Mouse (Mus musculus) hematopoietic multipotent progenitor cell, adult 10-12 weeks (in vitro differentiated cells): Measurements from ENCODE around the gene Obox6. TPM values are rescaled to one million over a fixed set of nuclear protein-coding genes. Genes with fewer than 3 reads are reported as not detected.

Experiments used
- polyA plus RNA-seq: library from polyadenylated mRNA; stranded (reverse); fragments of >175 nt; gene quantifications from 2 replicates; pipeline ENCODE4 v1.2.3, GENCODE M21; 2012; ENCODE audit warnings: low replicate concordance

The Obox6 gene
- polyA plus RNA-seq: not detected in 2 replicates

DNA sequence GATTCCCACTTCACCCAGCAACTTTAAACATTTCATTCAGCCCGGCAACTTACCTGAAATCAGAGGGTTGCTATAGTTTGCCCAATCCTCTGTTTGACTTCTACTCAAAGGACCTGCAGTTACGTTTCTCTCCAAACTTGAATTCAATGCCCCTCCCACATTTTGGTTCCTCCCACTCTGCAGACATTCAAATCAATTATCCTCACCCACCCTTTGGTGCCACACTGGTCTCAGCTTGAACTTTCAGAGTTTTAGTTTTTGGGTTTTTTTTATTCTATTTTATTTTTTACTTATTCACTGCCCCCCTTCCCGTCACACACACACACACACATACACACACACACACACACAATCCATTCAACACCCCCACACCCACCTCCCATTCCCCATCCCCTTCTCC is at the start of gene Obox6:
TSS of gene Obox6 (minus strand) at position 101 of the 400 bp plus-strand sequence.

DNA sequence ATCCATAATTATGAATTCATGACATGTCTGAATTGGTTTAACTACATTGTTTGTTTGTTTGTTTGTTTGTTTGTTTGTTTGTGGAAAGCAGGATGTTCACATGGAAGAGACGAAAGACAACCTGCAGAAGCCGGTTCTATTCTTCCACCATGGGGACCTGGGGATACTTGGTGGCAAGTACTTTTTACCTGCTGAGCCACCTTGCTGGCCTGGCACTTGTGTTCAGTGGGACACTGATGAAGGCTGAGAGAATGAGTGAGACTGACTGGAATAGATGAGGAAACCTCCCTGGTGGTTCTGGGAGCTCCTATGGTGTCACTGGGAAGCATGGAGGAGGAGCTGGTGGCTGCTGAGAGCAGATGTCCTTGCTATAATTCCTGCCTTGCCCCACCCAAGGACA is 42.8 kb upstream of the Obox6 start, which contains the start of gene Crxos:
TSS of gene Crxos (plus strand) at position 301 of the 400 bp plus-strand sequence.

DNA sequence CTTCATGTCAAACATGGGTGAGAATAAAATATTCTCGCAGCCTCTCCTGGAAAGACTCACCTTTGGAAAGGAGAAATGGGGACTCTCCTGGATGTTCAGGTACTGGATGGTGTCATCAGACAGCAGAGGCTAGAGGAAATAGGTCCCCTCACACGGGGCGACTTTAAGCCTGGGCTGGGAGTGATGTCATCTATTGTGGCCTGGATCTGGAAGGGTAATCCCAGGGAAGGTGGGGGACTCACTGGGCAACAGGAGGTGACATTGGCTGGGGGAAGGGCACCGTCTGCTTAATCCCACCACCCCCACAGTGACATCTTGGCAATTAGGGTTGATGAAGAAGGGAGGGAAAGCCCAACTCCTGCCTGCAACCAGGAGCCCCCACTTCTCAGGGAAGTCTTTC is 40.3 kb upstream of the Obox6 start, which contains the start of gene Crx:
TSS of gene Crx (minus strand) at position 213 of the 400 bp plus-strand sequence.

Other genes with a start within 250 kb of the Obox6 start
- gene Obox3, start 199.8 kb downstream of the Obox6 start, polyA plus RNA-seq: not detected in 2 replicates
- not detected in 2 replicates for gene Obox5, start 89.5 kb downstream of the Obox6 start, polyA plus RNA-seq
- gene Crx, start 40.3 kb upstream of the Obox6 start, polyA plus RNA-seq: not detected in 2 replicates
- not detected in 2 replicates for gene Crxos, start 42.9 kb upstream of the Obox6 start, polyA plus RNA-seq
- 96.0 and 751 TPM in 2 replicates for gene Selenow, start 82.7 kb upstream of the Obox6 start, polyA plus RNA-seq
- 567 and 832 TPM in 2 replicates for gene Nop53, start 106.4 kb upstream of the Obox6 start, polyA plus RNA-seq
- 1.5 and 4.8 TPM in 2 replicates for gene Ehd2, start 127.9 kb upstream of the Obox6 start, polyA plus RNA-seq
- gene Bicra, start 208.2 kb upstream of the Obox6 start, polyA plus RNA-seq: 162 and 369 TPM in 2 replicates
- gene Zfp541, start 222.1 kb upstream of the Obox6 start, polyA plus RNA-seq: 0.51 TPM in 1 of 2 replicates, not detected in the other